Mouse (Mus musculus) ES-E14 (cell line): ENCODE measurements around the gene Tm9sf3. TPM values are rescaled to one million over a fixed set of nuclear protein-coding genes. Genes with fewer than 3 reads are reported as not detected.
"Not testable (repeated sequence)": the region's sequence is repeated elsewhere in the genome, so short reads cannot be mapped to it uniquely, and the experiment has no call there.

Source experiments
- DNase-seq: peaks from one replicate; pipeline ENCODE4 v3.0.0-alpha.2; 2013; ENCODE audit warnings: low read depth, low spot score
- H3K27ac ChIP-seq: 2 replicates; pipeline ENCODE4 v1.5.1; 2012; ENCODE audit warnings: low read depth, mild to moderate bottlenecking, low read length, moderate library complexity, mixed read lengths; ENCODE audit not compliant: poor library complexity, insufficient read depth, severe bottlenecking
- H3K36me3 ChIP-seq: 2 replicates; pipeline ENCODE4 v1.6.1; 2012; ENCODE audit warnings: mild to moderate bottlenecking, low read length, moderate library complexity, mixed read lengths; ENCODE audit not compliant: control insufficient read depth, poor library complexity, insufficient read depth, severe bottlenecking
- H3K4me1 ChIP-seq, 2 experiments: fragments of 150-350 bp in 1 of 2; sonication (generic) in 1 of 2; 2 replicates each; pipeline ENCODE4 v1.6.1; 2012; ENCODE audit warnings: low read length in 2 of 2, mild to moderate bottlenecking in 1 of 2, mixed read lengths in 1 of 2; ENCODE audit not compliant: control insufficient read depth in 2 of 2, insufficient read depth in 2 of 2, poor library complexity in 1 of 2
- H3K4me3 ChIP-seq, 2 experiments: fragments of 150-350 bp in 1 of 2; sonication (generic) in 1 of 2; 2 replicates each; pipeline ENCODE4 v1.5.1; 2012; ENCODE audit warnings: low read length in 2 of 2, low read depth in 1 of 2, mild to moderate bottlenecking in 1 of 2, mixed read lengths in 1 of 2; ENCODE audit not compliant: insufficient read depth in 1 of 2, poor library complexity in 1 of 2, severe bottlenecking in 1 of 2
- H3K9ac ChIP-seq: 2 replicates; pipeline ENCODE4 v1.6.1; 2012; ENCODE audit warnings: low read depth, mild to moderate bottlenecking, low read length, mixed read lengths; ENCODE audit not compliant: poor library complexity, insufficient read depth, severe bottlenecking
- H3K9me3 ChIP-seq: fragments of 150-350 bp; sonication (generic); 2 replicates; pipeline ENCODE4 v1.6.1; 2012; ENCODE audit warnings: low read depth, mild to moderate bottlenecking, low read length; ENCODE audit not compliant: control insufficient read depth, insufficient read depth
- CHD2 ChIP-seq: IDR thresholded peaks from 2 replicates; pipeline ENCODE4 v1.6.1; 2014; ENCODE audit warnings: mild to moderate bottlenecking, low read depth, low read length, inconsistent platforms
- HCFC1 ChIP-seq: IDR thresholded peaks from 2 replicates; pipeline ENCODE4 v1.6.1; 2012; ENCODE audit warnings: low read length, inconsistent platforms, borderline replicate concordance; ENCODE audit not compliant: insufficient read depth
- MAFK ChIP-seq: IDR thresholded peaks from 2 replicates; pipeline ENCODE4 v1.6.1; 2014; ENCODE audit warnings: mild to moderate bottlenecking, low read depth, low read length, inconsistent platforms; ENCODE audit not compliant: insufficient read depth
- ZC3H11A ChIP-seq: IDR thresholded peaks from 2 replicates; pipeline ENCODE4 v1.6.1; 2012; ENCODE audit warnings: low read depth, mild to moderate bottlenecking, inconsistent platforms, low read length, borderline replicate concordance
- ZNF384 ChIP-seq: IDR thresholded peaks from 2 replicates; pipeline ENCODE4 v1.6.1; 2012; ENCODE audit warnings: low read depth, low read length, inconsistent platforms
- in situ Hi-C, 2 experiments: fragments of 600-800 bp; cut with MboI; formaldehyde crosslinking; loops; one replicate each; pipeline ENCODE4 v1.15.1; 2025; ENCODE audit warnings: low sequenced_read_pairs in 2 of 2, inconsistent platforms in 1 of 2; ENCODE audit not compliant: unreplicated experiment in 2 of 2
- total RNA-seq: library from RNA; depleted of rRNA; stranded (reverse); fragments of 300-350 nt; gene quantifications from 2 replicates; pipeline ENCODE4 v1.2.3, GENCODE M21; 2012; rRNA removed

The Tm9sf3 gene
- total RNA-seq = 112 and 117 TPM in 2 replicates

- H3K4me1 ChIP-seq = peaks cover 6 to 13% of the 10 kb centered on the region in 2 experiments
- H3K9me3 ChIP-seq = no peaks in the 10 kb centered on the region
- no peak for DNase-seq
- TF ChIP-seq CHD2 = no peak
- TF ChIP-seq HCFC1 = peak; percentile 61; the same call in 1 of the 2 replicates
- no peaks in the 10 kb centered on the region for H3K36me3 ChIP-seq
- in situ Hi-C loops = no loop called here
- H3K27ac ChIP-seq = peak within 1 kb of the TSS; percentile 65
- peak within 1 kb of the TSS; percentile 93 to 99 for H3K4me3 ChIP-seq
- H3K9ac ChIP-seq = peak within 1 kb of the TSS; percentile 91
Observed at GRCm38 (mm10) chr19:41263630-41264295, at the start of gene Tm9sf3. Gene Tm9sf3 (minus strand): TSS chr19:41263997.

GRCm38 (mm10) chr19:41312587-41312986 lies 48.8 kb upstream of the Tm9sf3 start:
- DNase-seq, H3K4me3 ChIP-seq: not testable (repeated sequence)

DNA sequence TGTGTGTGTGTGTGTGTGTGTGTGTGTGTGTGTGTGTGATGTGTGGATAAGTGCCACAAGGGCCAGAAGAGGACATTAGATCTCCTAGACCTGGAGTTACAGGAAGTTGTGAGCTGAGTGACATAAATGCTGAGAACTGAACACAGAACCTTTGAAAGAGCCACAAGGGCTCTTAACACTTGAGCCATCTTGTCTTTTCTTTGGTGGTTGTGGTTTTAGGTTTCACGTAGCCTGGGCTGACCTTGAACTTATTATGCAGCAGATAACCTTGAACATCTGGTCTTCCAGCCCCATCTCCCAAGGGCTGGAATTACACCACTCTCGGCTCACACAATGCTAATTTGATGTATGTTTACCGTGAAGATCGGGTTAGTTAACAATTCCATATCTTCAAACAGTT lies 48.2 kb upstream of the Tm9sf3 start:
- no peak overlapping the region for H3K9ac ChIP-seq
- no peaks in the 10 kb centered on the region for H3K36me3 ChIP-seq
- H3K4me1 ChIP-seq = no peaks in the 10 kb centered on the region
- in situ Hi-C loops = no loop called here
- TF ChIP-seq HCFC1 (no peak), ZC3H11A (no peak), MAFK (no peak), ZNF384 (no peak), CHD2 (no peak)
- no peak overlapping the region for H3K27ac ChIP-seq
- no peaks in the 10 kb centered on the region for H3K9me3 ChIP-seq
- DNase-seq = no peak
- H3K4me3 ChIP-seq = no peak overlapping the region

More at GRCm38 (mm10) chr19:41312587-41312986, 48.8 kb upstream of the Tm9sf3 start:
- H3K27ac ChIP-seq, in situ Hi-C loops, H3K36me3 ChIP-seq, H3K9ac ChIP-seq, H3K4me1 ChIP-seq, H3K9me3 ChIP-seq: not testable (repeated sequence)

GRCm38 (mm10) chr19:41310971-41311703 lies 47.3 kb upstream of the Tm9sf3 start:
- in situ Hi-C loops = no loop called here
- TF ChIP-seq MAFK (no peak), HCFC1 (no peak), CHD2 (no peak), ZNF384 (no peak), ZC3H11A (no peak)
- no peaks in the 10 kb centered on the region for H3K4me1 ChIP-seq
- no peak overlapping the region for H3K4me3 ChIP-seq
- no peaks in the 10 kb centered on the region for H3K36me3 ChIP-seq
- no peak for DNase-seq
- H3K9ac ChIP-seq = no peak overlapping the region
- no peaks in the 10 kb centered on the region for H3K9me3 ChIP-seq
- no peak overlapping the region for H3K27ac ChIP-seq
